Mouse (Mus musculus) liver, embryonic 14.5 days (tissue): ENCODE measurements around the gene Tsga10ip.

Source experiments
- CTCF ChIP-seq: IDR thresholded peaks from 2 replicates; pipeline ENCODE4 v1.5.1; 2016; ENCODE audit warnings: antibody characterized with exemption, low read depth, control low read depth
- EP300 ChIP-seq: IDR thresholded peaks from 2 replicates; pipeline ENCODE4 v1.6.1; 2016; ENCODE audit warnings: antibody characterized with exemption, low read depth

DNA sequence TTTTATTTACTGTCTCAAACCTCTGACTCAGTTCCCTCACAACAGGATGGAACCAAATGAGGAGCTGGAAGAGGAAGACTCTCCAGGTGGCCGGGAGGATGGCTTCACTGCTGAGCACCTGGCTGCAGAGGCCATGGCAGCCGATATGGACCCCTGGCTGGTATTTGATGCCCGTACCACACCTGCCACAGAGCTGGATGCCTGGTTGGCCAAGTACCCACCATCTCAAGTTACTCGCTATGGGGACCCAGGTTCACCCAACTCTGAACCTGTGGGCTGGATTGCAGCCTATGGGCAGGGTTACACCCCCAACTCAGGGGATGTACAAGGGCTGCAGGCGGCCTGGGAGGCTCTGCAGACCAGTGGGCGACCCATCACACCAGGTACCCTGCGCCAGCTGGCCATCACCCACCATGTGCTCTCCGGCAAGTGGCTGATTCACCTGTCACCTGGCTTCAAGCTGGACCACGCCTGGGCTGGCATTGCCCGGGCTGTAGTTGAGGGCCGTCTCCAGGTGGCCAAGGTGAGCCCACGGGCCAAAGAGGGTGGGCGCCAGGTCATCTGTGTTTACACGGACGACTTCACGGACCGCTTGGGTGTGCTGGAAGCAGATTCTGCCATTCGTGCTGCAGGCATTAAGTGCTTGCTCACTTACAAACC, 23.7 kb upstream of the Tsga10ip start:
- TF ChIP-seq CTCF (no peak), EP300 (no peak)
